Mouse (Mus musculus): ENCODE measurements around the gene Csk.
A peak's percentile ranks its signal among the peaks of the same experiment; 100 is the strongest.

Csk gene

GRCm38 (mm10) chr9:57653283-57653682 lies at the start of gene Csk:
Gene Csk, minus strand, starts transcription at chr9:57653631.
- no peak for DNase-seq (ENCODE audit: low spot score)

GRCm38 (mm10) chr9:57698466-57699150 lies 45.2 kb upstream of the Csk start:
- peak; percentile 30 for DNase-seq (ENCODE audit: low spot score)

- DNase-seq (ENCODE audit: low spot score) = no peak
These were observed 43.9 kb upstream of the Csk start for GRCm38 (mm10) chr9:57697380-57697779.

- DNase-seq (ENCODE audit: low spot score) = no peak
These were observed 43.2 kb upstream of the Csk start for GRCm38 (mm10) chr9:57696380-57697285.

GRCm38 (mm10) chr9:57694108-57694507 lies 40.7 kb upstream of the Csk start:
- DNase-seq (ENCODE audit: low spot score) = no peak

GRCm38 (mm10) chr9:57688606-57689005 lies 35.2 kb upstream of the Csk start:
- DNase-seq (ENCODE audit: low spot score) = no peak

GRCm38 (mm10) chr9:57688158-57688557 lies 34.7 kb upstream of the Csk start:
- no peak for DNase-seq (ENCODE audit: low spot score)

GRCm38 (mm10) chr9:57687751-57688150 lies 34.3 kb upstream of the Csk start, which contains the start of gene Cyp1a1:
Gene Cyp1a1, plus strand, starts transcription at chr9:57687928.
- no peak for DNase-seq (ENCODE audit: low spot score)

- DNase-seq (ENCODE audit: low spot score) = no peak
These were observed 32.6 kb upstream of the Csk start for GRCm38 (mm10) chr9:57686011-57686410.

GRCm38 (mm10) chr9:57683520-57683919 lies 30.1 kb upstream of the Csk start, which contains the start of gene Cyp1a2:
Gene Cyp1a2, minus strand, starts transcription at chr9:57683703.
- DNase-seq (ENCODE audit: low spot score) = no peak

GRCm38 (mm10) chr9:57681411-57681810 lies 28.0 kb upstream of the Csk start:
- DNase-seq (ENCODE audit: low spot score) = no peak

GRCm38 (mm10) chr9:57671500-57671899 lies 18.1 kb upstream of the Csk start:
- no peak for DNase-seq (ENCODE audit: low spot score)

- no peak for DNase-seq (ENCODE audit: low spot score)
These were observed 17.6 kb upstream of the Csk start for GRCm38 (mm10) chr9:57671037-57671436.

- no peak for DNase-seq (ENCODE audit: low spot score)
These were observed 16.1 kb upstream of the Csk start for GRCm38 (mm10) chr9:57669566-57669965.

GRCm38 (mm10) chr9:57668277-57668676 lies 14.8 kb upstream of the Csk start:
- no peak for DNase-seq (ENCODE audit: low spot score)

GRCm38 (mm10) chr9:57667817-57668216 lies 14.4 kb upstream of the Csk start:
- DNase-seq (ENCODE audit: low spot score) = no peak

GRCm38 (mm10) chr9:57667136-57667535 lies 13.7 kb upstream of the Csk start:
- no peak for DNase-seq (ENCODE audit: low spot score)

- no peak for DNase-seq (ENCODE audit: low spot score)
These were observed 13.1 kb upstream of the Csk start for GRCm38 (mm10) chr9:57666536-57666935.

GRCm38 (mm10) chr9:57664616-57665015 lies 11.2 kb upstream of the Csk start:
- no peak for DNase-seq (ENCODE audit: low spot score)

GRCm38 (mm10) chr9:57661552-57661951 lies 8.1 kb upstream of the Csk start:
- DNase-seq (ENCODE audit: low spot score) = no peak

- DNase-seq (ENCODE audit: low spot score) = no peak
These were observed 7.1 kb upstream of the Csk start for GRCm38 (mm10) chr9:57660501-57660900.

- DNase-seq (ENCODE audit: low spot score) = peak; percentile 93
These were observed 6.3 kb upstream of the Csk start for GRCm38 (mm10) chr9:57659774-57660173.

- DNase-seq (ENCODE audit: low spot score) = no peak
These were observed 5.5 kb upstream of the Csk start for GRCm38 (mm10) chr9:57658970-57659369.
